Mouse (Mus musculus) leukemia stem cell, adult 10-12 weeks (primary cell): ENCODE data around the gene Ppp1ca. TPM values are rescaled to one million over a fixed set of nuclear protein-coding genes. Genes with fewer than 3 reads are reported as not detected.

Experiments used
- polyA plus RNA-seq: library from polyadenylated mRNA; stranded (reverse); fragments of >175 nt; gene quantifications from 2 replicates; pipeline ENCODE4 v1.2.3, GENCODE M21; 2012; ENCODE audit warnings: low replicate concordance

The Ppp1ca gene
- polyA plus RNA-seq: 230 and 449 TPM in 2 replicates

GRCm38 (mm10) chr19:4191528-4192250 lies at the start of gene Ppp1ca:
Ppp1ca (plus strand) TSS chr19:4192065.

DNA sequence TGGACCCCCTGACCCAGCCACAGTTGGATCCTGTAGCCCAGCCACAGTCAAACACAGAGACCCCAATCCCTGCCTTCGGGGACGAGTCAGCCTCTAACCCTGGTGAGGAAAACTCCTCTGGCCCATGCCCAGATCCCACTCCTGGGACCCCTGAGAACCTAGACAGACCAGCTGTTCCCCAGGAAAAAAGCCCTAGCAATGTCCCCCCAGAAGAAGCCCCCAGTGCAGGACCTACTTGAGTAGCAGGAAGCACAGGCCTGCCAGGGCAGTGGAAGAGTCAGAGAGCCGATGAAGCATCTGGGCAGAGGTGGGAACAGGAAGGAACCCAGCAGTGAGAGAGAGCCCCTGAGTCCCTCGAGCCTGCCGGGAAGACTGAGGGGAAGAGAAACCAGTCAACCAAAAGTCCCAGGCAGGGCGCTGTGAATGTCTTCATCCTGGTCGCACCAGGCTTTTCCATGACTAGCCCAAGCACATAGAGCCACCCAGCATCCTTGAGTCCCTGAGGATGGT lies 48.1 kb upstream of the Ppp1ca start, which contains the start of gene Cabp4:
TSS of gene Cabp4 (minus strand) at position 275 of the 510 bp plus-strand sequence.

GRCm38 (mm10) chr19:4148491-4148806 lies 43.4 kb upstream of the Ppp1ca start, which contains the start of gene Coro1b:
Coro1b (plus strand) TSS chr19:4148619.

DNA sequence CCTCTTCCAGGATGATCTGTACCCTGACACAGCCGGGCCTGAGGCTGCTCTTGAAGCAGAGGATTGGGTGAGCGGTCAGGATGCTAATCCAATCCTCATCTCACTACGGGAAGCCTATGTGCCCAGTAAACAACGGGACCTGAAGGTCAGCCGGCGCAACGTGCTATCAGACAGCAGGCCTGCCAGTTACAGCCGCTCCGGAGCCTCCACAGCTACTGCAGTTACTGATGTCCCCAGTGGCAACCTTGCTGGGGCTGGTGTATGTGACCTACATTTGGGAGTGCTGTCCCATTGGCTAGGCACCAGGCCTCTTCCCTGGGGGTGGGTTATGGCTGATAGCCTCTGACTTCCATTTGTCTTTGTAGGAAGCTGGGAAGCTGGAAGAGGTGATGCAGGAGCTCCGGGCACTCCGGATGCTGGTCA lies 38.6 kb upstream of the Ppp1ca start, which contains the start of gene Ptprcap:
TSS of gene Ptprcap (plus strand) at position 373 of the 423 bp plus-strand sequence.

DNA sequence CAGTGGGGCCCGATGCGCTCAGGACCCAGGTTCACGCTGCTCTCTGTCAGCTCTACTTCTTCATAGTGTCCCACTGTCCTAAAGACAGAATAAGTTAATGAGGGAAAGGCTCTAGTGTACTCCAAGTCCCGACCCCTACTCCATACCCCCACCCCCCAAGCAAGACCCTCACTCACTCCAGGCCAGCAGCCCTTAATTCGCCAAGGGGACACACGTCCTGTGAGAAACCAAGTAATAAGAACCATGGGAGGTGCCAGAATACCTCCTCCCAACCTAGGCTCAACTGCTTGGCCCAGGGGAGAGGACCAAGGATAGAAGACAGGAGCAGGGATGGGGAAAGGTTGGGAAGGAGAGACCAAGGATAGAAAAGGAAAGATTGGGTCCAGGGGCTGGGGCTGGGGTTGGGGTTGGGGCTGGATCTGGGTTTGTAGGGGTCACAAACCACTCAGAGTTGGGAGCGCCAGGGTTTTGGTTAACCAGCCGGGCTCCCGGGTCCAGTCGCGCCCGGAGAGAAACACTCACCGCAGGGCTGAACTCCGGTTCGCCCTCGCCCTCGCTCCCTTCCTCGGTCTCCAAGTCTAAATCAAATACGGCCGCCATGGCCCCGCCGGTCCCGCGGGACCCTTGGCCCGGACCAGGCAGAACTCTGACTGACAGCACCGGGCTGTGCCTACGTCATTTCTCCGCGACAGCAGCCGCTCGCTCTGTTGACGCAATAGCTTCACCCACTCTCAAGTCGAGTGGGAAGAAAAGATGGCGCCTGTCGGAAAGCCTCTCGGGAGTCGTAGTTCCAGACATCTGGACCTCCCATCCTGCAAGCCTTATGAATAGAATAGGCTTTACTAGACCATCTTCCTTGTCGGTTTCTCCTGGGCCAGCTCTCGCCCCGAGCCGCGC lies 29.0 kb upstream of the Ppp1ca start, which contains the start of gene Rps6kb2:
TSS of gene Rps6kb2 (minus strand) at position 709 of the 897 bp plus-strand sequence.

GRCm38 (mm10) chr19:4175368-4175947 lies 16.4 kb upstream of the Ppp1ca start, which contains the start of gene Carns1:
Carns1 (minus strand) TSS chr19:4175479.

GRCm38 (mm10) chr19:4190831-4191334 lies 982 bp upstream of the Ppp1ca start, which contains the start of gene Tbc1d10c:
Tbc1d10c (minus strand) TSS chr19:4191284.

GRCm38 (mm10) chr19:4201291-4201909 lies 9.5 kb downstream of the Ppp1ca start, which contains the start of gene Rad9a:
Rad9a (minus strand) TSS chr19:4201662.

DNA sequence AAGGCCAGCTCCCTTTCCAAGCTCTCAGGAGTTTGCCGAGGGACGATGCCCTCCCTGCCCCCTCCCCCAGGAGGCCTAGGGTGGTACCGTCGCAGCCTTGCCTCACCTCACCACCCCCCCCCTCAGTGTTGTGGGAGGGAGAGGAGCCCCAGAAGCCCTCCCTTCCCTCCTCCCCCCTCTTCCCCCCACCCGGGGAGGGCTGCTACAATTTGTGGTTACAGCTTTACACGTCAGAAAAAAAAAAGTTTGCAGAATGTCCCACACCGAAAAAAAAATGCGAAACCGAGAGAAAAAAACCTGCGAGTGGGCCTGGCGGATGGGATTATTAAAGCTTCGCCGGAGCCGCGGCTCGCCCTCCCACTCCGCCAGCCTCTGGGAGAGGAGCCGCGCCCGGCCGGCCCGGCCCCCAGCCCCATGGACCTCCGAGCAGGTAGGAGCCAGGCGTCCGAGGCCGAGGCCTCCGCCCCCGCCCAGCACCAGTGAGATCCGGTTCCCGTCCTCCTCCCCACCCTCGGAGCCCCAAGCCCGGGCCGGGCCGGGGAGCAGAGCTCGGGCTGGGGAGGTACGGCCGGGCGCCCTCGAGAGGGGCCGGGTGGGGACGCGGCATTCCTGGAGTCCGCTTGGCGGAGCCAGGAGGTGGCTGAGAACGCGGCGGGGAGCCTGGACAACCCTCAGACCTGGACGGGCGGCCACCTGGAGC lies 22.4 kb downstream of the Ppp1ca start, which contains the start of the genes Clcf1 and AC109138.7:
TSS of gene Clcf1 (plus strand) at position 168 of the 700 bp plus-strand sequence.
TSS of gene AC109138.7 (plus strand) at position 287 of the 700 bp plus-strand sequence.

DNA sequence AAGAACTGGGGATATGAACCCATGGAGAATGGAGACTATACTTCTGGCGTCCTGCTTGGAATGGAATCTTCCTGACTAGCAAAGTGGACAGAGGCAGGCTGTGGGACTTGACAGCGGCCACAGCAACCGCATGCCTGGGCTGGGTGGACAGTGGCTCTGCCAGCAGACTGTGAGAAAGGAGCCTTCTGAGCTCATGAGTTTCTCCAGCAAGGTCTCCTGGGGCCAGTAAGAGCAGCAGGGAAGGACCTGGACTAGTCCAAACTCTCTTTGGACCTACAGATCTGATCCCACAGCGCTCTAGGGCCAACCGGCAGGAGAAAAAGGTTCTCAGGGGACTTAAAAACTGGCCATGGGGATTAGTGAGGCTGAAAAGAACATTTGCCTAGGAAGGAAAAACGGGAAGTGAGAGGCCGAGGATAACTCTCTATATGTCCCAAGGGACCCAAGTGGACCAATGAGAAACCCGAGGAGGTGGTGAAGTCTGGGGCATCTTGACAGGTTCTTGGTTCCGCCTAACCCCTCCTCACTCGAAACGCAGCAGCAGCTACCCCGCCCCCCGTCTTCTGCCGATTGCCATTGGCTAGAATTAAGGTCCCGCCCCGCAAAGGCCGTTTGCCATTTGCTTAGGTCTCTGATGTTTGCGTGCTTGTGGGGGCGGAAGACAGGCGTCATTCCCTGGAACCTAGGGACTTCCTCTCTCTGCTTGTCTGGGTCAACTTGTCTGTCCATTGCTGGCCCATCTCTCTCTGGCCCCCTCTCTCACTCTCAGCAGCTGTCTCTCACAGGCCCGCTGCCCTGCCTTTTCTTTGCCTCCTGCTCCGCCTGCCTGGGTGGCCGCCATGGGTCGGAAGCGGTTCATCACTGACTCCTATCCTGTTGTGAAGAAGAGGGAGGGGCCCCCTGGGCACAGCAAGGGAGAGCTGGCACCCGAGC lies 39.7 kb downstream of the Ppp1ca start, which contains the start of gene Pold4:
TSS of gene Pold4 (plus strand) at position 647 of the 933 bp plus-strand sequence.

Other genes with a start within 250 kb of the Ppp1ca start
- gene Aldh3b3, start 233.4 kb upstream of the Ppp1ca start, polyA plus RNA-seq: not detected in 2 replicates
- 0.26 and 0.83 TPM in 2 replicates for gene Aldh3b2, start 219.7 kb upstream of the Ppp1ca start, polyA plus RNA-seq
- gene Acy3, start 205.5 kb upstream of the Ppp1ca start, polyA plus RNA-seq: 4.2 and 13.1 TPM in 2 replicates
- not detected in 2 replicates for gene Tbx10, start 199.3 kb upstream of the Ppp1ca start, polyA plus RNA-seq
- 18.3 and 18.7 TPM in 2 replicates for gene Nudt8, start 191.5 kb upstream of the Ppp1ca start, polyA plus RNA-seq
- 5.0 TPM in 2 replicates for gene Gm49405, start 191.4 kb upstream of the Ppp1ca start, polyA plus RNA-seq
- gene Doc2g, start 188.8 kb upstream of the Ppp1ca start, polyA plus RNA-seq: 9.6 and 25.7 TPM in 2 replicates
- 116 and 238 TPM in 2 replicates for gene Ndufv1, start 179.3 kb upstream of the Ppp1ca start, polyA plus RNA-seq
- 87.4 and 343 TPM in 2 replicates for gene Gstp1, start 154.1 kb upstream of the Ppp1ca start, polyA plus RNA-seq
- 0.83 TPM in 1 of 2 replicates, not detected in the other for gene Gstp2, start 146.0 kb upstream of the Ppp1ca start, polyA plus RNA-seq
- 8.9 and 10.2 TPM in 2 replicates for gene Gstp3, start 132.5 kb upstream of the Ppp1ca start, polyA plus RNA-seq
- not detected in 2 replicates for gene Cabp2, start 110.5 kb upstream of the Ppp1ca start, polyA plus RNA-seq
- 187 and 207 TPM in 2 replicates for gene Cdk2ap2, start 94.9 kb upstream of the Ppp1ca start, polyA plus RNA-seq
- 116 and 152 TPM in 2 replicates for gene Pitpnm1, start 92.1 kb upstream of the Ppp1ca start, polyA plus RNA-seq
- 140 and 201 TPM in 2 replicates for gene Aip, start 66.2 kb upstream of the Ppp1ca start, polyA plus RNA-seq
- not detected in 2 replicates for gene Gpr152, start 52.3 kb upstream of the Ppp1ca start, polyA plus RNA-seq
- 0.80 and 4.6 TPM in 2 replicates for gene Cabp4, start 48.0 kb upstream of the Ppp1ca start, polyA plus RNA-seq
- gene Coro1b, start 43.4 kb upstream of the Ppp1ca start, polyA plus RNA-seq: 68.6 and 81.7 TPM in 2 replicates
- gene Ptprcap, start 38.5 kb upstream of the Ppp1ca start, polyA plus RNA-seq: 311 and 444 TPM in 2 replicates
- gene Rps6kb2, start 28.7 kb upstream of the Ppp1ca start, polyA plus RNA-seq: 165 and 201 TPM in 2 replicates
- 2.9 and 5.8 TPM in 2 replicates for gene Carns1, start 16.6 kb upstream of the Ppp1ca start, polyA plus RNA-seq
- 91.7 and 91.9 TPM in 2 replicates for gene Tbc1d10c, start 781 bp upstream of the Ppp1ca start, polyA plus RNA-seq
- 31.9 and 46.0 TPM in 2 replicates for gene Rad9a, start 9.6 kb downstream of the Ppp1ca start, polyA plus RNA-seq
- gene Clcf1, start 22.2 kb downstream of the Ppp1ca start, polyA plus RNA-seq: 22.4 and 34.6 TPM in 2 replicates
- 2.6 and 21.1 TPM in 2 replicates for gene AC109138.7, start 22.3 kb downstream of the Ppp1ca start, polyA plus RNA-seq
- 20.7 and 38.4 TPM in 2 replicates for gene Pold4, start 39.8 kb downstream of the Ppp1ca start, polyA plus RNA-seq
- gene Ssh3, start 77.1 kb downstream of the Ppp1ca start, polyA plus RNA-seq: 5.1 and 6.5 TPM in 2 replicates
- gene Ankrd13d, start 91.1 kb downstream of the Ppp1ca start, polyA plus RNA-seq: 7.3 and 8.3 TPM in 2 replicates
- gene Grk2, start 114.2 kb downstream of the Ppp1ca start, polyA plus RNA-seq: 462 and 498 TPM in 2 replicates
- gene Kdm2a, start 206.2 kb downstream of the Ppp1ca start, polyA plus RNA-seq: 52.8 and 66.9 TPM in 2 replicates
- not detected in 2 replicates for gene Rhod, start 247.4 kb downstream of the Ppp1ca start, polyA plus RNA-seq